Mouse (Mus musculus): ENCODE data around the gene Mgat1.

Mgat1 gene

GRCm38 (mm10) chr11:49240874-49241273 lies 3.1 kb upstream of the Mgat1 start:
- ATAC-seq (ENCODE audit: insufficient number of reproducible peaks, low FRiP score, low TSS enrichment) = no peak

- no peak for ATAC-seq (ENCODE audit: insufficient number of reproducible peaks, low FRiP score, low TSS enrichment)
Measured at GRCm38 (mm10) chr11:49241471-49241870, 2.5 kb upstream of the Mgat1 start.

- ATAC-seq (ENCODE audit: insufficient number of reproducible peaks, low FRiP score, low TSS enrichment) = no peak
Measured at GRCm38 (mm10) chr11:49242944-49243626, 906 bp upstream of the Mgat1 start.

- ATAC-seq (ENCODE audit: insufficient number of reproducible peaks, low FRiP score, low TSS enrichment) = 0 out of 2 replicates have a peak, but pooled peaks have one; percentile 17
Measured at GRCm38 (mm10) chr11:49244595-49244930, 572 bp downstream of the Mgat1 start.

- ATAC-seq (ENCODE audit: insufficient number of reproducible peaks, low FRiP score, low TSS enrichment) = no peak
Measured at GRCm38 (mm10) chr11:49245176-49245575, 1.2 kb downstream of the Mgat1 start.

GRCm38 (mm10) chr11:49245634-49246415 lies 1.8 kb downstream of the Mgat1 start:
- ATAC-seq (ENCODE audit: insufficient number of reproducible peaks, low FRiP score, low TSS enrichment) = no peak

- ATAC-seq (ENCODE audit: insufficient number of reproducible peaks, low FRiP score, low TSS enrichment) = no peak
Measured at GRCm38 (mm10) chr11:49246523-49246922, 2.5 kb downstream of the Mgat1 start.

- no peak for ATAC-seq (ENCODE audit: insufficient number of reproducible peaks, low FRiP score, low TSS enrichment)
Measured at GRCm38 (mm10) chr11:49247255-49247654, 3.3 kb downstream of the Mgat1 start.

GRCm38 (mm10) chr11:49248226-49248973 lies 4.4 kb downstream of the Mgat1 start:
- no peak for ATAC-seq (ENCODE audit: insufficient number of reproducible peaks, low FRiP score, low TSS enrichment)

- no peak for ATAC-seq (ENCODE audit: insufficient number of reproducible peaks, low FRiP score, low TSS enrichment)
Measured at GRCm38 (mm10) chr11:49248974-49249700, 5.1 kb downstream of the Mgat1 start.

- ATAC-seq (ENCODE audit: insufficient number of reproducible peaks, low FRiP score, low TSS enrichment) = no peak
Measured at GRCm38 (mm10) chr11:49249811-49250421, 5.9 kb downstream of the Mgat1 start.

- peak; percentile 79 for ATAC-seq (ENCODE audit: insufficient number of reproducible peaks, low FRiP score, low TSS enrichment)
Measured at GRCm38 (mm10) chr11:49250422-49251379, 6.7 kb downstream of the Mgat1 start.

- ATAC-seq (ENCODE audit: insufficient number of reproducible peaks, low FRiP score, low TSS enrichment) = no peak
Measured at GRCm38 (mm10) chr11:49251380-49251761, 7.4 kb downstream of the Mgat1 start.

GRCm38 (mm10) chr11:49252048-49252447 lies 8.1 kb downstream of the Mgat1 start:
- ATAC-seq (ENCODE audit: insufficient number of reproducible peaks, low FRiP score, low TSS enrichment) = no peak

GRCm38 (mm10) chr11:49253035-49253434 lies 9.0 kb downstream of the Mgat1 start:
- ATAC-seq (ENCODE audit: insufficient number of reproducible peaks, low FRiP score, low TSS enrichment) = no peak

GRCm38 (mm10) chr11:49259296-49259695 lies 15.3 kb downstream of the Mgat1 start:
- no peak for ATAC-seq (ENCODE audit: insufficient number of reproducible peaks, low FRiP score, low TSS enrichment)

- ATAC-seq (ENCODE audit: insufficient number of reproducible peaks, low FRiP score, low TSS enrichment) = no peak
Measured at GRCm38 (mm10) chr11:49259829-49260228, 15.8 kb downstream of the Mgat1 start.

GRCm38 (mm10) chr11:49260598-49261312 lies 16.8 kb downstream of the Mgat1 start:
- ATAC-seq (ENCODE audit: insufficient number of reproducible peaks, low FRiP score, low TSS enrichment) = no peak

Data from cerebellum, adult (tissue).